Mouse (Mus musculus) embryo, embryonic 9.5 days (tissue): Measurements from ENCODE around the gene Gm21976.
A peak's percentile ranks its signal among the peaks of the same experiment; 100 is the strongest.

ENCODE experiments used
- DNase-seq: peaks from one replicate; pipeline ENCODE4 v3.0.0-alpha.2; 2017; ENCODE audit errors: extremely low spot score

The Gm21976 gene

GRCm38 (mm10) chr13:98279686-98280085 is at the start of gene Gm21976:
TSS of gene Gm21976 (plus strand) at chr13:98279887.
- no peak for DNase-seq

GRCm38 (mm10) chr13:98230511-98230910 is 49.2 kb upstream of the Gm21976 start:
- DNase-seq, result no peak

- DNase-seq, result no peak
Measured at GRCm38 (mm10) chr13:98235451-98235850, 44.2 kb upstream of the Gm21976 start.

- peak; percentile 67 for DNase-seq
Measured at GRCm38 (mm10) chr13:98239978-98240641, 39.6 kb upstream of the Gm21976 start.

GRCm38 (mm10) chr13:98241531-98242282 is 38.0 kb upstream of the Gm21976 start:
- DNase-seq, result no peak

GRCm38 (mm10) chr13:98244571-98245350 is 34.9 kb upstream of the Gm21976 start:
- no peak for DNase-seq

GRCm38 (mm10) chr13:98245386-98245785 is 34.3 kb upstream of the Gm21976 start:
- no peak for DNase-seq

- DNase-seq, result no peak
Measured at GRCm38 (mm10) chr13:98249594-98249993, 30.1 kb upstream of the Gm21976 start.

GRCm38 (mm10) chr13:98254921-98255320 is 24.8 kb upstream of the Gm21976 start:
- DNase-seq, result no peak

GRCm38 (mm10) chr13:98262636-98263457 is 16.8 kb upstream of the Gm21976 start, which contains the start of the genes Utp15 and Ankra2:
TSS of gene Utp15 (minus strand) at chr13:98263041.
TSS of gene Ankra2 (plus strand) at chr13:98263074.
- DNase-seq, result peak; percentile 99

GRCm38 (mm10) chr13:98263458-98263987 is 16.2 kb upstream of the Gm21976 start:
- no peak for DNase-seq

- DNase-seq, result peak; percentile 10
Measured at GRCm38 (mm10) chr13:98264111-98264510, 15.6 kb upstream of the Gm21976 start.

- no peak for DNase-seq
Measured at GRCm38 (mm10) chr13:98274023-98274422, 5.7 kb upstream of the Gm21976 start.

- no peak for DNase-seq
Measured at GRCm38 (mm10) chr13:98275646-98276045, 4.0 kb upstream of the Gm21976 start.

- no peak for DNase-seq
Measured at GRCm38 (mm10) chr13:98276253-98276652, 3.4 kb upstream of the Gm21976 start.

- DNase-seq, result no peak
Measured at GRCm38 (mm10) chr13:98277501-98277900, 2.2 kb upstream of the Gm21976 start.

GRCm38 (mm10) chr13:98280990-98281650 is 1.4 kb downstream of the Gm21976 start:
- DNase-seq, result no peak

- DNase-seq, result no peak
Measured at GRCm38 (mm10) chr13:98290719-98291118, 11.0 kb downstream of the Gm21976 start.

- DNase-seq, result no peak
Measured at GRCm38 (mm10) chr13:98291712-98292111, 12.0 kb downstream of the Gm21976 start.

- DNase-seq, result no peak
Measured at GRCm38 (mm10) chr13:98296072-98296471, 16.4 kb downstream of the Gm21976 start.
